Comparison of ENCODE assay signal across 9 mouse cellular contexts in the genomic region with DNA sequence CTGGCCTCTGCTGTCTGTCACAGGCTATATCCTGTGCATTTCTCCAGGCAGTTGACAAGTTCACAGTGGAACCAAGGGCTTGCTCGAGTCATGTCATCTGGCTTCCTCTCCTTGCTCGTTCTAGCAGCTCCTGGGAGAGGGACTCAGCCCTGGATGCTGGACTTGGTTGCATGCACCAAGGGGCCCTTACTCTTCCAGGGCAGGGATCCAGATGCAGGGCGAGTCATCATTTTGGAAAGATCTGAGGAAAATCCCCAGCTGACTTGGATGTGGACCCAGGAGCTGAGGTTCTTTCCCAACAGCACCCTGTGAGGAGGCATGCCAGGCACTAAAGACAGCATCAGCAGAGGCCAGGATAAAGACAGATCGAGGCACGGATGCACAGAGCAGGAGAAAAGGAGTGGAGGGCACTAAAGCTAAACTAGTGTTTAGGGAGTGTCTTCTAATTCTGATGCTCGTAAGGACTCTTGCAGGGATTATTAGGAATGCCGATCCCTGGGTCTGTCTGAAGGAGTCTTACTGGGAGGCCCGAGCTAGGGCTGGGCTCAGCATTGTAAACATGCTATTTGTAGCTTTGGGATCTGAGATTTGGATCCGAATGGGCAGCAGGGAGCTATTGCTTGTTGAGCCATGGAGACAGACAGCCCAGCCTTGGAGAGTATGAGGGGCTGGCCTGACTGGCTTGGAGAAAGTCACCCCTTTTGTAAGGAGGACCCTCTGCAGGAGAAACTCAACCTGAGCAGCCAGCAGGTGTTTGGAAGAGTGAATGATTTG.
DNase-seq lines count a peak whose midpoint lies in the region; ATAC-seq lines count a peak whose summit lies in the region.
"Had no signal": no experiment of that assay in that cellular context is flagged by ENCODE, and none has a peak within 500 bp of the region (broad histone marks: within the 10 kb centered on the region; RNA-seq: fewer than 3 reads in every experiment).

No protein-coding gene starts in this region.

- peaks cover 99% of the 10 kb centered on the region for H3K4me1 ChIP-seq in heart, embryonic 10.5 days
- peaks cover 85% of the 10 kb centered on the region for H3K4me1 ChIP-seq in lung, embryonic 16.5 days (replicated peaks; ENCODE audit: control insufficient read depth, insufficient read depth, low read length)
- H3K4me1 ChIP-seq in midbrain, embryonic 16.5 days (ENCODE audit: control insufficient read depth, insufficient read depth, low read length), result peaks cover 7% of the 10 kb centered on the region

- H3K4me2 ChIP-seq in lung, embryonic 16.5 days (ENCODE audit: low read depth, low read length), result no peak overlapping the region
- H3K4me2 ChIP-seq in midbrain, embryonic 16.5 days (ENCODE audit: low read length), result no peak overlapping the region

- WGBS in heart, embryonic 10.5 days, result 40% methylated on average over 9 of the region's 9 CpGs
- 45% methylated on average over 9 of the region's 9 CpGs for WGBS in lung, embryonic 16.5 days
- 42% methylated on average over 9 of the region's 9 CpGs for WGBS in midbrain, embryonic 16.5 days

- 0 out of 2 replicates have a peak overlapping the region, but pooled peaks have one; percentile 8 for H3K9ac ChIP-seq in lung, embryonic 16.5 days (ENCODE audit: low read length)
- H3K9ac ChIP-seq in midbrain, embryonic 16.5 days (ENCODE audit: low read depth, low read length), result no peak overlapping the region

- no peaks in the 10 kb centered on the region for H3K9me3 ChIP-seq in heart, embryonic 10.5 days
- H3K9me3 ChIP-seq in lung, embryonic 16.5 days (ENCODE audit: control insufficient read depth, low read length), result no peaks in the 10 kb centered on the region
- H3K9me3 ChIP-seq in midbrain, embryonic 16.5 days (replicated peaks; ENCODE audit: control insufficient read depth, low read length, poor library complexity, severe bottlenecking), result no peaks in the 10 kb centered on the region

- peaks cover 8% of the 10 kb centered on the region for H3K36me3 ChIP-seq in heart, embryonic 10.5 days
- peaks cover 6% of the 10 kb centered on the region for H3K36me3 ChIP-seq in lung, embryonic 16.5 days (ENCODE audit: control insufficient read depth, insufficient read depth, low read length)
- H3K36me3 ChIP-seq in midbrain, embryonic 16.5 days (ENCODE audit: control insufficient read depth, insufficient read depth, low read length), result no peaks in the 10 kb centered on the region

- peak; percentile 60 for DNase-seq in adrenal gland, adult 2 months
- no peak for DNase-seq in adrenal gland, postnatal 36 days
- peak; percentile 83 for DNase-seq in adipocyte (ENCODE audit: low spot score)
- no peak for DNase-seq in heart, embryonic 10.5 days (ENCODE audit: low spot score)
- no peak for DNase-seq in frontal cortex, postnatal 14 days (ENCODE audit: low spot score in 2 of 2)

- H3K27ac ChIP-seq in heart, embryonic 10.5 days, result peak overlapping the region; percentile 73
- peak overlapping the region; percentile 21 for H3K27ac ChIP-seq in lung, embryonic 16.5 days (ENCODE audit: low read length)
- no peak overlapping the region for H3K27ac ChIP-seq in midbrain, embryonic 16.5 days (ENCODE audit: low read length)

- ATAC-seq in lung, embryonic 16.5 days (ENCODE audit: low read depth), result no peak
- ATAC-seq in inflammation-experienced regulatory T-cells, adult 6 months, result no peak
- ATAC-seq in midbrain, embryonic 16.5 days, result no peak

- H3K4me3 ChIP-seq in heart, embryonic 10.5 days, result no peak overlapping the region
- no peak overlapping the region for H3K4me3 ChIP-seq in lung, embryonic 16.5 days (ENCODE audit: low read length)
- no peak overlapping the region for H3K4me3 ChIP-seq in midbrain, embryonic 16.5 days (ENCODE audit: low read depth, low read length)
- H3K4me3 ChIP-seq: erythroblast, embryonic 14.5 days had no signal

- peaks cover 7% of the 10 kb centered on the region for H3K27me3 ChIP-seq in heart, embryonic 10.5 days (ENCODE audit: insufficient read depth, poor library complexity, severe bottlenecking)
- H3K27me3 ChIP-seq in lung, embryonic 16.5 days (ENCODE audit: control insufficient read depth, insufficient read depth, low read depth, low read length), result no peaks in the 10 kb centered on the region
- no peaks in the 10 kb centered on the region; the same call in 1 of the 2 replicates for H3K27me3 ChIP-seq in midbrain, embryonic 16.5 days (ENCODE audit: control insufficient read depth, insufficient read depth, low read depth, low read length)

Comparison
In these comparisons a context has a peak if more than half of its experiments do, and no peak if none do; other contexts are left out.
1. DNase-seq: peak in adrenal gland, adult 2 months (single experiment) and adipocyte (single experiment); none in adrenal gland, postnatal 36 days (0 of 2), heart, embryonic 10.5 days (single experiment) and frontal cortex, postnatal 14 days (0 of 2).